Mouse (Mus musculus): ENCODE data around the gene Fchsd2. TPM values are rescaled to one million over a fixed set of nuclear protein-coding genes. Genes with fewer than 3 reads are reported as not detected.

The Fchsd2 gene
- total RNA-seq (2017), result 457 and 522 TPM in 2 replicates

GRCm38 (mm10) chr7:101092618-101093017 is at the start of gene Fchsd2:
Gene Fchsd2, plus strand, starts transcription at chr7:101092863.
- ATAC-seq (ENCODE audit: extremely low read depth, insufficient number of reproducible peaks, low FRiP score, poor library complexity, severe bottlenecking), result 0 out of 2 replicates have a peak, but pooled peaks have one; percentile 28

- ATAC-seq (ENCODE audit: extremely low read depth, insufficient number of reproducible peaks, low FRiP score, poor library complexity, severe bottlenecking), result no peak
Observed at GRCm38 (mm10) chr7:101043846-101044541, 48.7 kb upstream of the Fchsd2 start.

- no peak for ATAC-seq (ENCODE audit: extremely low read depth, insufficient number of reproducible peaks, low FRiP score, poor library complexity, severe bottlenecking)
Observed at GRCm38 (mm10) chr7:101048247-101048646, 44.4 kb upstream of the Fchsd2 start.

GRCm38 (mm10) chr7:101049326-101050087 is 43.2 kb upstream of the Fchsd2 start:
- no peak for ATAC-seq (ENCODE audit: extremely low read depth, insufficient number of reproducible peaks, low FRiP score, poor library complexity, severe bottlenecking)

GRCm38 (mm10) chr7:101050724-101051550 is 41.7 kb upstream of the Fchsd2 start:
- peak; percentile 59 for ATAC-seq (ENCODE audit: extremely low read depth, insufficient number of reproducible peaks, low FRiP score, poor library complexity, severe bottlenecking)

- peak; percentile 76 for ATAC-seq (ENCODE audit: extremely low read depth, insufficient number of reproducible peaks, low FRiP score, poor library complexity, severe bottlenecking)
Observed at GRCm38 (mm10) chr7:101051551-101052221, 41.0 kb upstream of the Fchsd2 start.

- ATAC-seq (ENCODE audit: extremely low read depth, insufficient number of reproducible peaks, low FRiP score, poor library complexity, severe bottlenecking), result no peak
Observed at GRCm38 (mm10) chr7:101053136-101053535, 39.5 kb upstream of the Fchsd2 start.

GRCm38 (mm10) chr7:101057309-101057708 is 35.4 kb upstream of the Fchsd2 start:
- ATAC-seq (ENCODE audit: extremely low read depth, insufficient number of reproducible peaks, low FRiP score, poor library complexity, severe bottlenecking), result no peak

- peak; percentile 82 for ATAC-seq (ENCODE audit: extremely low read depth, insufficient number of reproducible peaks, low FRiP score, poor library complexity, severe bottlenecking)
Observed at GRCm38 (mm10) chr7:101059188-101059587, 33.5 kb upstream of the Fchsd2 start.

GRCm38 (mm10) chr7:101060476-101060875 is 32.2 kb upstream of the Fchsd2 start:
- peak; percentile 35; the same call in 1 of the 2 replicates for ATAC-seq (ENCODE audit: extremely low read depth, insufficient number of reproducible peaks, low FRiP score, poor library complexity, severe bottlenecking)

- no peak for ATAC-seq (ENCODE audit: extremely low read depth, insufficient number of reproducible peaks, low FRiP score, poor library complexity, severe bottlenecking)
Observed at GRCm38 (mm10) chr7:101061381-101061780, 31.3 kb upstream of the Fchsd2 start.

- no peak for ATAC-seq (ENCODE audit: extremely low read depth, insufficient number of reproducible peaks, low FRiP score, poor library complexity, severe bottlenecking)
Observed at GRCm38 (mm10) chr7:101062246-101062645, 30.4 kb upstream of the Fchsd2 start.

GRCm38 (mm10) chr7:101063523-101063922 is 29.1 kb upstream of the Fchsd2 start:
- no peak for ATAC-seq (ENCODE audit: extremely low read depth, insufficient number of reproducible peaks, low FRiP score, poor library complexity, severe bottlenecking)

- ATAC-seq (ENCODE audit: extremely low read depth, insufficient number of reproducible peaks, low FRiP score, poor library complexity, severe bottlenecking), result no peak
Observed at GRCm38 (mm10) chr7:101064697-101065688, 27.7 kb upstream of the Fchsd2 start.

GRCm38 (mm10) chr7:101066009-101066408 is 26.7 kb upstream of the Fchsd2 start:
- ATAC-seq (ENCODE audit: extremely low read depth, insufficient number of reproducible peaks, low FRiP score, poor library complexity, severe bottlenecking), result no peak

- peak; percentile 88 for ATAC-seq (ENCODE audit: extremely low read depth, insufficient number of reproducible peaks, low FRiP score, poor library complexity, severe bottlenecking)
Observed at GRCm38 (mm10) chr7:101066650-101067346, 25.9 kb upstream of the Fchsd2 start.

GRCm38 (mm10) chr7:101067521-101067920 is 25.1 kb upstream of the Fchsd2 start:
- ATAC-seq (ENCODE audit: extremely low read depth, insufficient number of reproducible peaks, low FRiP score, poor library complexity, severe bottlenecking), result no peak

All from neutrophil, adult 5-6 weeks (primary cell).